Mouse (Mus musculus) thymus, postnatal 25 days (tissue): Measurements from ENCODE around the gene Daam2.

Experiments
- DNase-seq: peaks from one replicate; pipeline ENCODE4 v3.0.0; 2022

The Daam2 gene

GRCm38 (mm10) chr17:49563830-49564470 lies at the start of gene Daam2:
Daam2 (minus strand) TSS chr17:49564343.
- no peak for DNase-seq

GRCm38 (mm10) chr17:49610296-49610695 lies 46.2 kb upstream of the Daam2 start:
- DNase-seq = no peak

GRCm38 (mm10) chr17:49607351-49608027 lies 43.3 kb upstream of the Daam2 start:
- DNase-seq = no peak

- no peak for DNase-seq
These were observed 41.3 kb upstream of the Daam2 start for GRCm38 (mm10) chr17:49605397-49605796.

- DNase-seq = no peak
These were observed 25.9 kb upstream of the Daam2 start for GRCm38 (mm10) chr17:49590051-49590450.

- DNase-seq = no peak
These were observed 18.3 kb upstream of the Daam2 start for GRCm38 (mm10) chr17:49582471-49582870.

- no peak for DNase-seq
These were observed 13.2 kb upstream of the Daam2 start for GRCm38 (mm10) chr17:49577321-49577720.

GRCm38 (mm10) chr17:49568717-49569116 lies 4.6 kb upstream of the Daam2 start:
- no peak for DNase-seq

GRCm38 (mm10) chr17:49564489-49564888 lies 346 bp upstream of the Daam2 start:
- no peak for DNase-seq

GRCm38 (mm10) chr17:49563416-49563780 lies 745 bp downstream of the Daam2 start:
- DNase-seq = no peak

- no peak for DNase-seq
These were observed 1.3 kb downstream of the Daam2 start for GRCm38 (mm10) chr17:49562701-49563415.

- no peak for DNase-seq
These were observed 2.2 kb downstream of the Daam2 start for GRCm38 (mm10) chr17:49561985-49562384.

GRCm38 (mm10) chr17:49559786-49560289 lies 4.3 kb downstream of the Daam2 start:
- no peak for DNase-seq

- no peak for DNase-seq
These were observed 8.0 kb downstream of the Daam2 start for GRCm38 (mm10) chr17:49556169-49556568.

GRCm38 (mm10) chr17:49551991-49552390 lies 12.2 kb downstream of the Daam2 start:
- DNase-seq = no peak

GRCm38 (mm10) chr17:49551465-49551864 lies 12.7 kb downstream of the Daam2 start:
- no peak for DNase-seq

- no peak for DNase-seq
These were observed 18.1 kb downstream of the Daam2 start for GRCm38 (mm10) chr17:49545997-49546396.

GRCm38 (mm10) chr17:49545424-49545823 lies 18.7 kb downstream of the Daam2 start:
- no peak for DNase-seq

GRCm38 (mm10) chr17:49544561-49544960 lies 19.6 kb downstream of the Daam2 start:
- DNase-seq = no peak

- no peak for DNase-seq
These were observed 23.4 kb downstream of the Daam2 start for GRCm38 (mm10) chr17:49540706-49541105.

- DNase-seq = no peak
These were observed 24.9 kb downstream of the Daam2 start for GRCm38 (mm10) chr17:49539204-49539603.

GRCm38 (mm10) chr17:49535580-49535979 lies 28.6 kb downstream of the Daam2 start:
- DNase-seq = no peak

GRCm38 (mm10) chr17:49534267-49534719 lies 29.9 kb downstream of the Daam2 start:
- no peak for DNase-seq

- DNase-seq = no peak
These were observed 32.5 kb downstream of the Daam2 start for GRCm38 (mm10) chr17:49531661-49532060.
